Comparison of ENCODE assay signal across 7 mouse cellular contexts in genomic region chr7:99268951-99269945, GRCm38 (mm10). TPM values are rescaled to one million over a fixed set of nuclear protein-coding genes. Genes with fewer than 3 reads are reported as not detected.
DNase-seq lines count a peak whose midpoint lies in the region; ATAC-seq lines count a peak whose summit lies in the region.

No protein-coding gene starts in this region.

- peak overlapping the region; percentile 58; the same call in 1 of the 2 replicates for H3K9ac ChIP-seq in heart, embryonic 12.5 days
- H3K9ac ChIP-seq in limb, embryonic 15.5 days = no peak overlapping the region
- H3K9ac ChIP-seq in stomach, embryonic 16.5 days (ENCODE audit: low read length) = peak overlapping the region; percentile 60; the same call in 1 of the 2 replicates

- peaks cover 24% of the 10 kb centered on the region for H3K4me1 ChIP-seq in megakaryocyte, embryonic 14.5 days
- H3K4me1 ChIP-seq in heart, embryonic 12.5 days (replicated peaks) = peaks cover 37% of the 10 kb centered on the region
- peaks cover 27% of the 10 kb centered on the region for H3K4me1 ChIP-seq in limb, embryonic 15.5 days
- H3K4me1 ChIP-seq in stomach, embryonic 16.5 days (ENCODE audit: control insufficient read depth, insufficient read depth, low read length) = peaks cover 24% of the 10 kb centered on the region

- H3K36me3 ChIP-seq in megakaryocyte, embryonic 14.5 days (replicated peaks; ENCODE audit: low read length) = no peaks in the 10 kb centered on the region
- H3K36me3 ChIP-seq in heart, embryonic 12.5 days = no peaks in the 10 kb centered on the region
- no peaks in the 10 kb centered on the region for H3K36me3 ChIP-seq in limb, embryonic 15.5 days
- no peaks in the 10 kb centered on the region for H3K36me3 ChIP-seq in stomach, embryonic 16.5 days (ENCODE audit: control insufficient read depth, insufficient read depth, low read length)

- peak; percentile 38 to 47 for DNase-seq in cerebellum, postnatal 14 days
- DNase-seq in thymus, postnatal 14 days = no peak

- no peaks in the 10 kb centered on the region for H3K9me3 ChIP-seq in megakaryocyte, embryonic 14.5 days
- no peaks in the 10 kb centered on the region for H3K9me3 ChIP-seq in heart, embryonic 12.5 days (replicated peaks)
- no peaks in the 10 kb centered on the region for H3K9me3 ChIP-seq in limb, embryonic 15.5 days
- H3K9me3 ChIP-seq in stomach, embryonic 16.5 days (replicated peaks; ENCODE audit: control insufficient read depth, low read length) = no peaks in the 10 kb centered on the region

- no peak for ATAC-seq in megakaryocyte, adult 5-6 weeks (ENCODE audit: poor library complexity, severe bottlenecking)
- ATAC-seq in heart, embryonic 12.5 days (ENCODE audit: insufficient number of reproducible peaks, low FRiP score) = no peak
- 0 out of 2 replicates have a peak, but pooled peaks have one; percentile 54 for ATAC-seq in limb, embryonic 15.5 days (ENCODE audit: insufficient number of reproducible peaks, low FRiP score, low TSS enrichment, low read depth)
- ATAC-seq in stomach, embryonic 16.5 days (ENCODE audit: insufficient read depth, low FRiP score) = peak; percentile 26; the same call in 1 of the 2 replicates

- H3K4me3 ChIP-seq in megakaryocyte, embryonic 14.5 days (replicated peaks) = peak overlapping the region; percentile 65
- H3K4me3 ChIP-seq in heart, embryonic 12.5 days = peak overlapping the region; percentile 53
- H3K4me3 ChIP-seq in limb, embryonic 15.5 days = peak overlapping the region; percentile 52
- peak overlapping the region; percentile 53 for H3K4me3 ChIP-seq in stomach, embryonic 16.5 days (replicated peaks; ENCODE audit: low read length)

- H3K27ac ChIP-seq in heart, embryonic 12.5 days (ENCODE audit: poor library complexity, severe bottlenecking) = no peak overlapping the region
- no peak overlapping the region for H3K27ac ChIP-seq in limb, embryonic 15.5 days
- H3K27ac ChIP-seq in stomach, embryonic 16.5 days (ENCODE audit: low read length) = no peak overlapping the region

- H3K27me3 ChIP-seq in megakaryocyte, embryonic 14.5 days (replicated peaks) = peaks cover 91% of the 10 kb centered on the region
- peaks cover 62% of the 10 kb centered on the region for H3K27me3 ChIP-seq in heart, embryonic 12.5 days (replicated peaks)
- H3K27me3 ChIP-seq in limb, embryonic 15.5 days = peaks cover 59% of the 10 kb centered on the region
- H3K27me3 ChIP-seq in stomach, embryonic 16.5 days (ENCODE audit: control insufficient read depth, insufficient read depth, low read length) = peaks cover 52% of the 10 kb centered on the region

- WGBS in heart, embryonic 12.5 days = 9% methylated on average over 42 of the region's 42 CpGs
- 7% methylated on average over 42 of the region's 42 CpGs for WGBS in limb, embryonic 15.5 days
- 9% methylated on average over 42 of the region's 42 CpGs for WGBS in stomach, embryonic 16.5 days

- H3K4me2 ChIP-seq in heart, embryonic 12.5 days = peak overlapping the region; percentile 83
- H3K4me2 ChIP-seq in limb, embryonic 15.5 days = peak overlapping the region; percentile 89
- peak overlapping the region; percentile 86 for H3K4me2 ChIP-seq in stomach, embryonic 16.5 days (ENCODE audit: low read depth, low read length)

RNA-seq across cellular contexts. Expression of gene Map6, which starts 2.0 kb away (rescaled TPM):
- 0.12 and 1.5 TPM in 2 replicates for polyA plus RNA-seq in megakaryocyte, embryonic 14.5 days (2012; ENCODE audit: insufficient read depth, low replicate concordance)
- 0.07 and 0.25 TPM in 2 replicates for total RNA-seq in megakaryocyte, adult 5-6 weeks (2015)
- 0.22 and 0.94 TPM in 2 replicates for total RNA-seq in megakaryocyte, adult 5-6 weeks (2017)
- polyA plus RNA-seq in heart, embryonic 12.5 days (2016; fragmentation: Nextera tagmentation; extraction: Ambion mirVana) = 3.0 and 3.4 TPM in 2 replicates
- polyA plus RNA-seq in limb, embryonic 15.5 days (2015; fragmentation: Nextera tagmentation; extraction: Ambion mirVana) = 10.2 and 11.5 TPM in 2 replicates
- 5.0 and 5.4 TPM in 2 replicates for polyA plus RNA-seq in stomach, embryonic 16.5 days (2015; fragmentation: Nextera tagmentation; extraction: Ambion mirVana)

RNA-seq across cellular contexts. Expression of gene Mogat2, which starts 30.8 kb away (rescaled TPM):
- polyA plus RNA-seq in megakaryocyte, embryonic 14.5 days (2012; ENCODE audit: insufficient read depth, low replicate concordance) = 0.34 TPM in 1 of 2 replicates, not detected in the other
- 1.6 TPM in 2 replicates for total RNA-seq in megakaryocyte, adult 5-6 weeks (2015)
- 1.4 and 3.0 TPM in 2 replicates for total RNA-seq in megakaryocyte, adult 5-6 weeks (2017)
- 2.5 and 3.1 TPM in 2 replicates for polyA plus RNA-seq in heart, embryonic 12.5 days (2016; fragmentation: Nextera tagmentation; extraction: Ambion mirVana)
- 3.0 and 3.4 TPM in 2 replicates for polyA plus RNA-seq in limb, embryonic 15.5 days (2015; fragmentation: Nextera tagmentation; extraction: Ambion mirVana)
- polyA plus RNA-seq in stomach, embryonic 16.5 days (2015; fragmentation: Nextera tagmentation; extraction: Ambion mirVana) = 31.3 and 33.7 TPM in 2 replicates

Comparison
In these comparisons a context has a peak if more than half of its experiments do, and no peak if none do; other contexts are left out.
1. ATAC-seq: peak in limb, embryonic 15.5 days (single experiment) and stomach, embryonic 16.5 days (single experiment); none in megakaryocyte, adult 5-6 weeks (single experiment) and heart, embryonic 12.5 days (single experiment).
2. Peak in every context shown above with its lines, with median percentiles within 50 percentile points of each other: H3K4me3 ChIP-seq and H3K4me2 ChIP-seq.